Mouse (Mus musculus): Measurements from ENCODE around the gene Gm27179.
"Not testable (repeated sequence)": the region's sequence is repeated elsewhere in the genome, so short reads cannot be mapped to it uniquely, and the experiment has no call there.

DNA sequence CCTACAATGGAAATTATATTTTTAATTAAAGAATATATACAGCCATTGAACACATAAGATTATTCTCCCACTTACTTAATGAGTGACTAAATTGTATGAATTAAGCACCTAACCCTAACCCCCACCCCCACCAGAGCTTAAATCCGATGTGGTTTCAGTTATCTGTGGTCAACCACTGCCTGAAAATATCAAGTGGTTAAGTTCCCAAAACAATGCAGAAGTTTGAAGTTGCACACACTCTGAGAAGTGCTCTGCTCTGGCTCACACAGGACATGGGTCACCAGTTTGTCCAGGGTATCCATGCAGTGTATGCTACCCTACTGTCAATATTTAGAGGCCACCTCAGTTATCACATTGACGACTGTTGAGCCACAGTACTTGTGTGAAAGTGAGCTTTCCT, 32.7 kb upstream of the Gm27179 start:
- not testable (repeated sequence) for TF ChIP-seq CTCF (IDR thresholded peaks at IDR 0.05; ENCODE audit: low read depth, low read length); POLR2A (IDR thresholded peaks at IDR 0.05; ENCODE audit: insufficient read depth, low read length)

All from ES-Bruce4 (cell line).